Mouse (Mus musculus): Measurements from ENCODE around the gene Gm20509. TPM values are rescaled to one million over a fixed set of nuclear protein-coding genes. Genes with fewer than 3 reads are reported as not detected.
A peak's percentile ranks its signal among the peaks of the same experiment; 100 is the strongest.

Gm20509 gene
- polyA plus RNA-seq, 1 experiment from 2014 or later, result not detected

DNA sequence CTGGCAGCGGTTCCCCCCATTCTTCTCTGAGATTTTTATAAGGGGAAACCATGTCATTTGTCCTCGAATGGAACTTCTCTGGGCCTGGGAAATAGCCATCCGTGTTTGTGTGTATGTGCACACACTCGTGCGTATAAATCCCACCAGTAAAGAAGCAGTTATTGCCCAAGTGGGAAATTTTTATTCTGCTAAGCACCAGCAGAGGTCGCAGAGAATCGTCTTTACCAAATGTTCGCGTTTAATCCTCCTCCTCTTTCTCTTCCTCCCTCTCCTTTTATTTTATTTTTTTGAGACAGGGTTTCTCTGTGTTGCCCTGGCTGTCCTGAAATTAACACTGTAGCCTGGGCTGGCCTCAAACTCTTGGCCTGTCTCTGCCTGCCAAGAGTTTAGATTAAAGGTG is 52.1 kb downstream of the Gm20509 start:
- Histone ChIP-seq H3K4me1 (ENCODE audit: control insufficient read depth, insufficient read depth, low read length) (no peaks in the 10 kb centered on the region), H3K27me3 (ENCODE audit: control insufficient read depth, insufficient read depth, low read length) (no peaks in the 10 kb centered on the region), H3K9me3 (replicated peaks; ENCODE audit: control insufficient read depth, low read length) (no peaks in the 10 kb centered on the region), H3K4me2 (ENCODE audit: low read depth, low read length) (no peak overlapping the region), H3K27ac (ENCODE audit: low read length) (no peak overlapping the region), H3K36me3 (ENCODE audit: control insufficient read depth, insufficient read depth) (no peaks in the 10 kb centered on the region), H3K9ac (ENCODE audit: low read length) (no peak overlapping the region), H3K4me3 (ENCODE audit: low read length) (no peak overlapping the region)
- 49% methylated on average over 9 of the region's 9 CpGs for WGBS
- ATAC-seq (replicated peaks; ENCODE audit: extremely low read depth, insufficient read depth, low FRiP score), result no peak

DNA sequence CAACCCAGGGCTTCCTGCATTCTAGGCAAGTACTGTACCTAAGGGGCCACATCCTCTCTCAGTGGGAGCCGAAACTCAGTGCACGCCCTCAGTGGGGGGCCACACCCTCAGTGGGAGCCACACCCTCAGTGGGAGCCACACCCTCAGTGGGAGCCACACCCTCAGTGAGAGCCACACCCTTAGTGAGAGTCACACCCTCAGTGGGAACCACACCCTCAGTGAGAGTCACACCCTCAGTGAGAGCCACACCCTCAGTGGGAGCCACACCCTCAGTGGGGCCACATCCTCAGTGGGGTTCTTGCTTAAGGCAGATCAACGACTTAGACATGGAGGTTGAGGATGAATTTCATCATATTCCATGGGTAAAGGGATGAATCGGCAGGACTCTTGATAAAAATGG is 55.7 kb downstream of the Gm20509 start:
- Histone ChIP-seq H3K4me3 (ENCODE audit: low read length) (no peak overlapping the region), H3K27me3 (ENCODE audit: control insufficient read depth, insufficient read depth, low read length) (no peaks in the 10 kb centered on the region), H3K36me3 (ENCODE audit: control insufficient read depth, insufficient read depth) (no peaks in the 10 kb centered on the region), H3K27ac (ENCODE audit: low read length) (no peak overlapping the region), H3K4me2 (ENCODE audit: low read depth, low read length) (no peak overlapping the region), H3K9me3 (replicated peaks; ENCODE audit: control insufficient read depth, low read length) (no peaks in the 10 kb centered on the region), H3K4me1 (ENCODE audit: control insufficient read depth, insufficient read depth, low read length) (no peaks in the 10 kb centered on the region), H3K9ac (ENCODE audit: low read length) (no peak overlapping the region)
- 85% methylated on average over 4 of the region's 4 CpGs for WGBS
- no peak for ATAC-seq (replicated peaks; ENCODE audit: extremely low read depth, insufficient read depth, low FRiP score)

DNA sequence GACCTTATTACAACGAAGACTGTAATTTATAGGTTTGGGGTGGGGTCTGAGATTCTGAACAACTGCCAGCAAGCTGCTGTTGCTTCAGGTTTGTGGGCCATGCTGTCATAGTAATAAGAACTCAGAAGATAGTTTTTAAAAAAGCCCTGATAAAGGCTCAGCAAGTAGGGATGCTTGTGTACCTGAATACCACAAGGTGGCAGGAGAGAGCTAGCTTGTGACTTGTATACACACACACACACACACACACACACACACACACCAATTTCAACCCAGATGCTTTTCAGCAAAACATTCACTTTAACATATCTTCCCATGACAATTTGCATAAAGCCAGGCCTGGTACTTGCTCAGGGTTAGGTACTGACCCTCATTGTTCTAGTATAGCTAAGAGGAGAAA is 57.0 kb downstream of the Gm20509 start:
- Histone ChIP-seq H3K27me3 (ENCODE audit: control insufficient read depth, insufficient read depth, low read length) (peaks cover 3% of the 10 kb centered on the region; the same call in 1 of the 2 replicates), H3K9me3 (replicated peaks; ENCODE audit: control insufficient read depth, low read length) (no peaks in the 10 kb centered on the region), H3K4me3 (ENCODE audit: low read length) (no peak overlapping the region), H3K27ac (ENCODE audit: low read length) (no peak overlapping the region), H3K4me1 (ENCODE audit: control insufficient read depth, insufficient read depth, low read length) (0 out of 2 replicates have a peak, but pooled peaks cover 2% of the 10 kb centered on the region), H3K4me2 (ENCODE audit: low read depth, low read length) (no peak overlapping the region), H3K9ac (ENCODE audit: low read length) (no peak overlapping the region), H3K36me3 (ENCODE audit: control insufficient read depth, insufficient read depth) (no peaks in the 10 kb centered on the region)
- 38% methylated on average over 1 of the region's 1 CpGs for WGBS
- ATAC-seq (replicated peaks; ENCODE audit: extremely low read depth, insufficient read depth, low FRiP score), result no peak

DNA sequence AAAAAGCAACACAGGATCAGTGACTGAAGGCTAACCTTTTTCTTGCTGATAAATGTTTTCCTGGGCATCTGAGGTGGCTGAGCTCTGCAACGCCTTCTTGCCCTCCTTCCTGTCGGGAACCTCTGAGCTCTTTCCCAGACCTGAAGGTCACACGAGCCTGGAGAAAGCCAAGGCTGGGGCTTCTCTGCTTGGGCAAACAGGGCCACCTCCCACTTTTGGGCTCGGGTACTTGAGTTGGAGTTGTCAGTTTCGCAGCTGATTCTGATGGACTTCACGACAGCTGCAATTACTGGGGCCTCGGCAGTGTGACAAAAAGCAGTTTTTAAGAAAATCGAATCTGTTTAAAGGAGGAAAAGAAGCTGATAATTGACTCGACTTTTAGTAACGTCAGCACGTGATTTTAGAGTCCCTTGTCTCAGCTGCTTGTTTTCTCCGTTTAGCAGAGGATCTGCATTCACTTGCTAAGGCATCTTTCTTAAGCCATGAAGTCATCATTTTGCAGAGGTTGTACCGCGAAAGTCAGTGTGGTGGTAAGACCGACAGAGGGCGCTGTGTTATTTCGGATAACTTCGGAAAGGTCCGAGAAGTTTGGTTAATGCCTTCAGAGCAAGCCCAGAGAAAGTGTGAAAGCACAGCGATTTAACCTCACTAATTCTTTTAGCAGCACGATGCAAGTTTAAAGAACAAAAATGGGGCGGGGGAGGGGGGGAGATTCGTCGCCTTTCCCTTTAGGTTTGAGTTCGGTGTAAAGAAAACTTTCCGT is 60.5 kb downstream of the Gm20509 start:
- no peaks in the 10 kb centered on the region for H3K36me3 ChIP-seq (ENCODE audit: control insufficient read depth, insufficient read depth)
- H3K4me3 ChIP-seq (ENCODE audit: low read length), result peak overlapping the region; percentile 51
- H3K27ac ChIP-seq (ENCODE audit: low read length), result no peak overlapping the region
- H3K9me3 ChIP-seq (replicated peaks; ENCODE audit: control insufficient read depth, low read length), result no peaks in the 10 kb centered on the region
- 12% methylated on average over 26 of the region's 26 CpGs for WGBS
- H3K9ac ChIP-seq (ENCODE audit: low read length), result peak overlapping the region; percentile 62
- no peak; the same call in 1 of the 2 replicates for ATAC-seq (replicated peaks; ENCODE audit: extremely low read depth, insufficient read depth, low FRiP score)
- H3K4me1 ChIP-seq (ENCODE audit: control insufficient read depth, insufficient read depth, low read length), result 0 out of 2 replicates have a peak, but pooled peaks cover 2% of the 10 kb centered on the region
- peaks cover 3% of the 10 kb centered on the region; the same call in 1 of the 2 replicates for H3K27me3 ChIP-seq (ENCODE audit: control insufficient read depth, insufficient read depth, low read length)
- peak overlapping the region; percentile 75 for H3K4me2 ChIP-seq (ENCODE audit: low read depth, low read length)

DNA sequence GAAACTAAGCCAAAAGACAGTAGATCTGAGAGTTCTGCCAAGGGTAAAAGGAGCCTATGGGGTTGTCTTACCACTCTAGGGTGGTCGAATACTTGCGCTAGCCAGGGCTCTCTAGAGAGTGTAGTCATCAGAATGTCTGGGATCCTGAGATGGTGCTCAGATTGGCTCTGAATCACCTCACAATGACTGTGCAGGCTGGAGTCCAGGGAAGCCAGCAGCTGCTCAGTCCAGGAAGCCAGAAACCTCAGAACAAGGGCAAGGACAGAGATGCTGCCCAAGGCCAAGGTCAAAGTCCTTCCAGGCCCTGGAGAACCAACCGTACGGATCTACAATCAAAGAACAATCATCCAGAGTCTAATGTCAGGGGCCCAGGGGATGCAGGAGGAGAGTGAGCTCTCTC is 63.4 kb downstream of the Gm20509 start:
- no peak overlapping the region for H3K27ac ChIP-seq (ENCODE audit: low read length)
- no peaks in the 10 kb centered on the region for H3K9me3 ChIP-seq (replicated peaks; ENCODE audit: control insufficient read depth, low read length)
- no peaks in the 10 kb centered on the region for H3K36me3 ChIP-seq (ENCODE audit: control insufficient read depth, insufficient read depth)
- H3K9ac ChIP-seq (ENCODE audit: low read length), result no peak overlapping the region
- 77% methylated on average over 4 of the region's 4 CpGs for WGBS
- 0 out of 2 replicates have a peak, but pooled peaks cover 2% of the 10 kb centered on the region for H3K4me1 ChIP-seq (ENCODE audit: control insufficient read depth, insufficient read depth, low read length)
- ATAC-seq (replicated peaks; ENCODE audit: extremely low read depth, insufficient read depth, low FRiP score), result no peak
- H3K4me2 ChIP-seq (ENCODE audit: low read depth, low read length), result no peak overlapping the region
- no peak overlapping the region for H3K4me3 ChIP-seq (ENCODE audit: low read length)
- H3K27me3 ChIP-seq (ENCODE audit: control insufficient read depth, insufficient read depth, low read length), result peaks cover 3% of the 10 kb centered on the region; the same call in 1 of the 2 replicates

Other genes with a start within 250 kb of the Gm20509 start
- 1.9 TPM in 2 replicates for gene Pygo1, start 176.8 kb upstream of the Gm20509 start, polyA plus RNA-seq (2015; fragmentation: Nextera tagmentation; extraction: Ambion mirVana)
- gene Dyx1c1, start 143.7 kb upstream of the Gm20509 start, polyA plus RNA-seq (2015; fragmentation: Nextera tagmentation; extraction: Ambion mirVana), result 0.45 and 0.84 TPM in 2 replicates
- gene Gm44503, start 143.6 kb upstream of the Gm20509 start, polyA plus RNA-seq (2015; fragmentation: Nextera tagmentation; extraction: Ambion mirVana), result not detected in 2 replicates
- gene Ccpg1os, start 117.1 kb upstream of the Gm20509 start, polyA plus RNA-seq (2015; fragmentation: Nextera tagmentation; extraction: Ambion mirVana), result 16.2 and 16.4 TPM in 2 replicates
- 30.0 and 35.8 TPM in 2 replicates for gene Ccpg1, start 117.0 kb upstream of the Gm20509 start, polyA plus RNA-seq (2015; fragmentation: Nextera tagmentation; extraction: Ambion mirVana)
- gene Pigb, start 62.1 kb upstream of the Gm20509 start, polyA plus RNA-seq (2015; fragmentation: Nextera tagmentation; extraction: Ambion mirVana), result 7.2 and 7.5 TPM in 2 replicates
- 7.7 and 11.5 TPM in 2 replicates for gene Rab27a, start 57.6 kb upstream of the Gm20509 start, polyA plus RNA-seq (2015; fragmentation: Nextera tagmentation; extraction: Ambion mirVana)
- 0.18 TPM in 1 of 2 replicates, not detected in the other for gene Khdc3, start 634 bp upstream of the Gm20509 start, polyA plus RNA-seq (2015; fragmentation: Nextera tagmentation; extraction: Ambion mirVana)
- gene Rsl24d1, start 11.0 kb downstream of the Gm20509 start, polyA plus RNA-seq (2015; fragmentation: Nextera tagmentation; extraction: Ambion mirVana), result 78.8 and 86.3 TPM in 2 replicates